8 mouse cellular contexts compared by ENCODE assay signal in the genomic region with DNA sequence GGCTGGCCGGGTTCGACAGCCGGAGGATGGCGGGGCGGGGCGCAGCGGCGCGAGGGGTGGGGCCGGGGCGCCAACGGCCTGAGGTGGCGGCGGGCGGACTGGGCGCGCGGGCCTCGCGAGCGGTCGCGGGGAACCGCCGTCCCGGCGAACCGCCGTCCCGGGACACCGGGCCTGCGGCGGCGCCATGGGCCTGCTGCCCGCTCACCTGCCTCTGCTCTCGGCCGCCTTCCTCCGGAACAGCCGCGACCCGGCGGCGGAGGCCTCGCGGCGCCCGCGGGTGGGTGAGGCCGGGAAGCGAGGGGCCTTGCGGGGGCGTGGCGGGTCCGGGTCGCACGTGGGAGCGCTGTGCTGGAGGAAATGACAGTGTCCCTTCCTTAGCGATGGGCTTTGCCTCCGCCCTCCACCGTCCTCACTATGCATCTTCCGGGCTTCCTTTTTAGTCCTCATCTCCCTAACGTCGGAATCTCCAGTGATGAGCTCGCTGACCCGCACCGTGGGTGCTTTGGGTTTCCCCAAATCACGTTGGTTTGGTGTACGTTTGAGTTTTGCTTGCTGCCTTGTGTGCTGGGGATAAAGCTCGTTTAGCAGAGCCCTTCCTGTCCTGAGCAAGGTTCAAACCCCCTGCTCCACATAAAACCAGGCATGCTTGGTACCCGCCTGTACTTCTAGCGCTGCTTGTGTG. TPM values are rescaled to one million over a fixed set of nuclear protein-coding genes. Genes with fewer than 3 reads are reported as not detected.
DNase-seq lines count a peak whose midpoint lies in the region; ATAC-seq and TF ChIP-seq lines count a peak whose summit lies in the region.

No protein-coding gene starts in this region.

- no peaks in the 10 kb centered on the region for H3K36me3 ChIP-seq in neural tube, embryonic 14.5 days (ENCODE audit: control insufficient read depth, insufficient read depth, low read length)

- H3K27me3 ChIP-seq in neural tube, embryonic 14.5 days (ENCODE audit: control insufficient read depth, insufficient read depth, low read length): peaks cover 3% of the 10 kb centered on the region

- peak overlapping the region; percentile 86 for H3K9ac ChIP-seq in neural tube, embryonic 14.5 days (replicated peaks; ENCODE audit: low read depth, low read length)

- no peak for TF ChIP-seq POLR2A in lung, adult 2 months (IDR thresholded peaks at IDR 0.05; ENCODE audit: borderline replicate concordance, extremely low read depth, low read depth, low read length)

- ATAC-seq in neural tube, embryonic 14.5 days (ENCODE audit: low read depth): peak; percentile 72

- no peak for TF ChIP-seq CTCF in layer of hippocampus, adult 2 months (conservative IDR thresholded peaks at IDR 0.05)
- TF ChIP-seq CTCF in lung, adult 2 months (IDR thresholded peaks at IDR 0.05; ENCODE audit: insufficient read depth, low read length): no peak

- peak overlapping the region; percentile 78 for H3K4me3 ChIP-seq in layer of hippocampus, adult 2 months
- H3K4me3 ChIP-seq in brown adipose tissue, adult 24 weeks (ENCODE audit: insufficient read depth, low read depth, low read length): peak overlapping the region; percentile 69
- H3K4me3 ChIP-seq in lung, adult 2 months (replicated peaks; ENCODE audit: extremely low read depth, low read depth, low read length): peak overlapping the region; percentile 78
- H3K4me3 ChIP-seq in neural tube, embryonic 14.5 days (ENCODE audit: low read depth, low read length): peak overlapping the region; percentile 95

- H3K4me2 ChIP-seq in neural tube, embryonic 14.5 days (ENCODE audit: low read depth, low read length): peak overlapping the region; percentile 84

- peaks cover 7% of the 10 kb centered on the region; the same call in 1 of the 2 replicates for H3K4me1 ChIP-seq in brown adipose tissue, adult 24 weeks (ENCODE audit: control insufficient read depth, insufficient read depth, insufficient read length, low read length)
- H3K4me1 ChIP-seq in lung, adult 2 months (ENCODE audit: control insufficient read depth, insufficient read depth, low read length): peaks cover 7% of the 10 kb centered on the region
- peaks cover 6% of the 10 kb centered on the region for H3K4me1 ChIP-seq in neural tube, embryonic 14.5 days (ENCODE audit: control insufficient read depth, insufficient read depth, low read length)

- DNase-seq in layer of hippocampus, adult 2 months (ENCODE audit: low spot score in 2 of 2): peak; percentile 13 to 21
- DNase-seq in layer of hippocampus, adult 11-12 months (ENCODE audit: low spot score): no peak
- DNase-seq in gastrocnemius, postnatal 25 days: peak; percentile 48
- peak; percentile 27 to 29 for DNase-seq in kidney, adult 8-10 months
- no peak for DNase-seq in lung, adult 2 months
- peak; percentile 73 for DNase-seq in thymus, postnatal 4 days

- H3K27ac ChIP-seq in layer of hippocampus, adult 2 months: peak overlapping the region; percentile 98
- H3K27ac ChIP-seq in brown adipose tissue, adult 24 weeks (replicated peaks; ENCODE audit: low read depth, low read length): peak overlapping the region; percentile 38; the same call in 1 of the 2 replicates
- H3K27ac ChIP-seq in neural tube, embryonic 14.5 days (ENCODE audit: low read depth, low read length): peak overlapping the region; percentile 81

- under 1% methylated on average over 58 of the region's 71 CpGs for WGBS in lung, adult 2 months
- 2% methylated on average over 39 of the region's 71 CpGs for WGBS in neural tube, embryonic 14.5 days

- no peaks in the 10 kb centered on the region for H3K9me3 ChIP-seq in neural tube, embryonic 14.5 days (ENCODE audit: control insufficient read depth, low read length)

RNA-seq across cellular contexts. Expression of gene Wdr48, which starts 0.5 kb away (rescaled TPM):
- total RNA-seq in layer of hippocampus, adult 2 months (2021): 10 to 100 TPM; 76.5 to 84.9 TPM
- 26.2 and 36.3 TPM in 2 replicates for polyA plus RNA-seq in brown adipose tissue, adult 24 weeks (2012; ENCODE audit: insufficient read depth, insufficient read length, missing spikeins)
- total RNA-seq in gastrocnemius, postnatal 25 days (2021): 10 to 100 TPM; 12.0 to 12.3 TPM
- 35.9 and 47.3 TPM in 2 replicates for polyA plus RNA-seq in lung, adult 2 months (2012; rRNA removed)
- 55.6 and 68.5 TPM in 2 replicates for polyA plus RNA-seq in neural tube, embryonic 14.5 days (2014; fragmentation: Nextera tagmentation; extraction: Ambion mirVana)

RNA-seq across cellular contexts. Expression of gene Gorasp1, which starts 42.2 kb away (rescaled TPM):
- 10 to 100 TPM; 33.1 to 40.8 TPM for total RNA-seq in layer of hippocampus, adult 2 months (2021)
- polyA plus RNA-seq in brown adipose tissue, adult 24 weeks (2012; ENCODE audit: insufficient read depth, insufficient read length, missing spikeins): 6.2 and 8.3 TPM in 2 replicates
- 10 to 100 TPM; 17.2 to 19.3 TPM for total RNA-seq in gastrocnemius, postnatal 25 days (2021)
- polyA plus RNA-seq in lung, adult 2 months (2012; rRNA removed): 15.7 and 16.2 TPM in 2 replicates
- 20.6 and 23.3 TPM in 2 replicates for polyA plus RNA-seq in neural tube, embryonic 14.5 days (2014; fragmentation: Nextera tagmentation; extraction: Ambion mirVana)

RNA-seq across cellular contexts. Expression of gene Ttc21a, which starts 42.2 kb away (rescaled TPM):
- under 1 TPM; 0.49 to 0.92 TPM for total RNA-seq in layer of hippocampus, adult 2 months (2021)
- not detected in 2 replicates for polyA plus RNA-seq in brown adipose tissue, adult 24 weeks (2012; ENCODE audit: insufficient read depth, insufficient read length, missing spikeins)
- not detected for total RNA-seq in gastrocnemius, postnatal 25 days (2021)
- 9.5 and 11.4 TPM in 2 replicates for polyA plus RNA-seq in lung, adult 2 months (2012; rRNA removed)
- 0.54 and 0.74 TPM in 2 replicates for polyA plus RNA-seq in neural tube, embryonic 14.5 days (2014; fragmentation: Nextera tagmentation; extraction: Ambion mirVana)

Comparison
In these comparisons a context has a peak if more than half of its experiments do, and no peak if none do; other contexts are left out.
1. DNase-seq: peak in layer of hippocampus, adult 2 months (2 of 2), gastrocnemius, postnatal 25 days (single experiment), kidney, adult 8-10 months (2 of 2) and thymus, postnatal 4 days (single experiment); none in layer of hippocampus, adult 11-12 months (single experiment) and lung, adult 2 months (single experiment).
2. H3K27ac ChIP-seq: peak in every context shown above with its lines; median percentile 98 in layer of hippocampus, adult 2 months; 81 in neural tube, embryonic 14.5 days; 38 in brown adipose tissue, adult 24 weeks.
3. Peak in every context shown above with its lines, with median percentiles within 50 percentile points of each other: H3K4me3 ChIP-seq.